7 mouse cellular contexts compared by ENCODE assay signal in the genomic region with DNA sequence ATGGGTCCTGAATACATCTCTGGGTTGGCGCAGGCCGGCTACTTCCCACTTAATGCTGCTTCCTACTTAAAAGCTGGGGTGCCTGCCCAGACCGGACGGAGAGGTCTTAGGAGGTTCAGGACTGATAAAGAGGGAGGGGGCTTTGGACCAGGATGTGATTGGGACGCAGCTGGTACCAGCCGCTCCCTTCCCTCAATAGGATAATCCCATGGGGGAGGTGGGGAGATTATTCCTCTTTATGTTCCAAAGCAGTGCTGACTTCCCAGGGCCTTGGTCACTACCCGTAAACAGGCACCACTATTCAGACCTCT. TPM values are rescaled to one million over a fixed set of nuclear protein-coding genes. Genes with fewer than 3 reads are reported as not detected.
DNase-seq lines count a peak whose midpoint lies in the region; ATAC-seq and TF ChIP-seq lines count a peak whose summit lies in the region.

No protein-coding gene starts in this region.

- peaks cover 16% of the 10 kb centered on the region for H3K27me3 ChIP-seq in thymus, adult 2 months (ENCODE audit: control insufficient read depth, insufficient read depth, low read length)
- peaks cover 29% of the 10 kb centered on the region for H3K27me3 ChIP-seq in heart, embryonic 14.5 days (ENCODE audit: control insufficient read depth, insufficient read depth, low read length)
- peaks cover 51% of the 10 kb centered on the region for H3K27me3 ChIP-seq in liver, embryonic 16.5 days (ENCODE audit: control insufficient read depth, insufficient read depth, low read depth, low read length)

- no peak for DNase-seq in thymus, adult 2 months
- DNase-seq in thymus, postnatal 10 days (ENCODE audit: low spot score in 2 of 2) = no peak
- DNase-seq in natural killer cell, adult 2 months (ENCODE audit: low spot score in 2 of 2) = no peak
- DNase-seq in right cerebral cortex, adult 18-20 months = no peak
- no peak for DNase-seq in left cerebral cortex, adult 9 months (ENCODE audit: low spot score in 2 of 2)

- H3K36me3 ChIP-seq in thymus, adult 2 months (ENCODE audit: control insufficient read depth, insufficient read depth, low read length) = no peaks in the 10 kb centered on the region
- H3K36me3 ChIP-seq in heart, embryonic 14.5 days (ENCODE audit: control insufficient read depth, insufficient read depth, low read length) = 0 out of 2 replicates have a peak, but pooled peaks cover 5% of the 10 kb centered on the region
- no peaks in the 10 kb centered on the region for H3K36me3 ChIP-seq in liver, embryonic 16.5 days (ENCODE audit: control insufficient read depth, insufficient read depth)

- peaks cover 6% of the 10 kb centered on the region for H3K4me1 ChIP-seq in thymus, adult 2 months (replicated peaks; ENCODE audit: control insufficient read depth, insufficient read depth, low read length)
- peaks cover 0 to 14% of the 10 kb centered on the region in 2 experiments; a peak in 2 of 4 replicates for H3K4me1 ChIP-seq in heart, embryonic 14.5 days (ENCODE audit: control insufficient read depth in 2 of 2, insufficient read depth in 2 of 2, low read length in 2 of 2)
- H3K4me1 ChIP-seq in liver, embryonic 16.5 days (ENCODE audit: control insufficient read depth, low read depth, low read length) = peaks cover 4% of the 10 kb centered on the region

- peak overlapping the region; percentile 78 for H3K4me2 ChIP-seq in heart, embryonic 14.5 days (ENCODE audit: low read length)
- H3K4me2 ChIP-seq in liver, embryonic 16.5 days (ENCODE audit: low read depth, low read length) = peak overlapping the region; percentile 61

- peak overlapping the region; percentile 87 for H3K9ac ChIP-seq in heart, embryonic 14.5 days (ENCODE audit: low read length)
- no peak overlapping the region; the same call in 1 of the 2 replicates for H3K9ac ChIP-seq in liver, embryonic 16.5 days (ENCODE audit: low read depth, low read length)

- H3K9me3 ChIP-seq in heart, embryonic 14.5 days (ENCODE audit: control insufficient read depth, low read length) = no peaks in the 10 kb centered on the region
- no peaks in the 10 kb centered on the region for H3K9me3 ChIP-seq in liver, embryonic 16.5 days (replicated peaks; ENCODE audit: control insufficient read depth, low read length)

- peak overlapping the region; percentile 30 for H3K4me3 ChIP-seq in thymus, adult 2 months (ENCODE audit: control insufficient read depth, insufficient read depth, low read length)
- H3K4me3 ChIP-seq in heart, embryonic 14.5 days (ENCODE audit: control insufficient read depth in 1 of 2, insufficient read depth in 1 of 2, low read depth in 1 of 2, low read length in 2 of 2) = peak overlapping the region; percentile 60 to 82
- peak overlapping the region; percentile 54 for H3K4me3 ChIP-seq in liver, embryonic 16.5 days (ENCODE audit: low read depth, low read length)

- H3K27ac ChIP-seq in thymus, adult 2 months (ENCODE audit: control insufficient read depth, insufficient read depth, low read length) = no peak overlapping the region
- H3K27ac ChIP-seq in heart, embryonic 14.5 days (replicated peaks in 1 of 2; ENCODE audit: control insufficient read depth in 1 of 2, insufficient read depth in 1 of 2, low read depth in 2 of 2, low read length in 2 of 2) = peak overlapping the region; percentile 90 to 92
- no peak overlapping the region for H3K27ac ChIP-seq in liver, embryonic 16.5 days (ENCODE audit: low read length)

- 32% methylated on average over 7 of the region's 7 CpGs for WGBS in thymus, adult 2 months
- 3% methylated on average over 7 of the region's 7 CpGs for WGBS in heart, embryonic 14.5 days
- WGBS in liver, embryonic 16.5 days (ENCODE audit: insufficient replicate concordance) = 10% methylated on average over 7 of the region's 7 CpGs

- ATAC-seq in heart, embryonic 14.5 days (ENCODE audit: insufficient number of reproducible peaks, insufficient read depth, low FRiP score, low read depth) = 0 out of 2 replicates have a peak, but pooled peaks have one; percentile 26
- peak; percentile 33; the same call in 1 of the 2 replicates for ATAC-seq in liver, embryonic 16.5 days (ENCODE audit: low read depth)

- no peak for TF ChIP-seq POLR2A in thymus, adult 2 months (IDR thresholded peaks at IDR 0.05; ENCODE audit: control insufficient read depth, extremely low read depth, insufficient read depth, low read length, poor library complexity)

- TF ChIP-seq CTCF in thymus, adult 2 months (IDR thresholded peaks at IDR 0.05; ENCODE audit: borderline replicate concordance, control insufficient read depth, extremely low read depth, insufficient read depth, low read length, poor library complexity) = no peak

RNA-seq across cellular contexts. Expression of a gene that starts 0.8 kb away (rescaled TPM):
- polyA plus RNA-seq in thymus, adult 2 months (2012; rRNA removed) = 13.5 and 20.5 TPM in 2 replicates
- polyA plus RNA-seq in heart, embryonic 14.5 days (2014; fragmentation: Nextera tagmentation; extraction: Ambion mirVana) = 272 and 281 TPM in 2 replicates
- polyA plus RNA-seq in liver, embryonic 16.5 days (2015; fragmentation: Nextera tagmentation; extraction: Ambion mirVana) = 20.8 and 21.8 TPM in 2 replicates

RNA-seq across cellular contexts. Expression of a gene that starts 6.8 kb away (rescaled TPM):
- 88.3 and 92.6 TPM in 2 replicates for polyA plus RNA-seq in thymus, adult 2 months (2012; rRNA removed)
- polyA plus RNA-seq in heart, embryonic 14.5 days (2014; fragmentation: Nextera tagmentation; extraction: Ambion mirVana) = 111 and 123 TPM in 2 replicates
- polyA plus RNA-seq in liver, embryonic 16.5 days (2015; fragmentation: Nextera tagmentation; extraction: Ambion mirVana) = 72.2 and 75.2 TPM in 2 replicates

RNA-seq across cellular contexts. Expression of a gene that starts 13.7 kb away (rescaled TPM):
- polyA plus RNA-seq in thymus, adult 2 months (2012; rRNA removed) = 1.2 TPM in 2 replicates
- polyA plus RNA-seq in heart, embryonic 14.5 days (2014; fragmentation: Nextera tagmentation; extraction: Ambion mirVana) = 5.8 and 9.5 TPM in 2 replicates
- 4.3 and 5.4 TPM in 2 replicates for polyA plus RNA-seq in liver, embryonic 16.5 days (2015; fragmentation: Nextera tagmentation; extraction: Ambion mirVana)

RNA-seq across cellular contexts. Expression of a gene that starts 20.4 kb away (rescaled TPM):
- polyA plus RNA-seq in thymus, adult 2 months (2012; rRNA removed) = 38.8 and 43.3 TPM in 2 replicates
- 13.6 and 16.6 TPM in 2 replicates for polyA plus RNA-seq in heart, embryonic 14.5 days (2014; fragmentation: Nextera tagmentation; extraction: Ambion mirVana)
- 10.8 and 12.5 TPM in 2 replicates for polyA plus RNA-seq in liver, embryonic 16.5 days (2015; fragmentation: Nextera tagmentation; extraction: Ambion mirVana)

RNA-seq across cellular contexts. Expression of a gene that starts 32.2 kb away (rescaled TPM):
- polyA plus RNA-seq in thymus, adult 2 months (2012; rRNA removed) = 0.71 and 0.84 TPM in 2 replicates
- polyA plus RNA-seq in heart, embryonic 14.5 days (2014; fragmentation: Nextera tagmentation; extraction: Ambion mirVana) = 0.51 and 1.1 TPM in 2 replicates
- polyA plus RNA-seq in liver, embryonic 16.5 days (2015; fragmentation: Nextera tagmentation; extraction: Ambion mirVana) = 0.70 and 0.74 TPM in 2 replicates

Comparison
In these comparisons a context has a peak if more than half of its experiments do, and no peak if none do; other contexts are left out.
1. H3K27ac ChIP-seq: peak in heart, embryonic 14.5 days (2 of 2); none in thymus, adult 2 months (single experiment) and liver, embryonic 16.5 days (single experiment).
2. RNA of a gene that starts 0.8 kb away (polyA plus RNA-seq): 272 to 281 TPM in heart, embryonic 14.5 days; 20.8 to 21.8 TPM in liver, embryonic 16.5 days and 13.5 to 20.5 TPM in thymus, adult 2 months; every median in the first group is over 10 times any median in the second.
3. Peak in every context shown above with its lines, with median percentiles within 50 percentile points of each other: H3K4me3 ChIP-seq.